25 mouse cellular contexts compared by ENCODE assay signal in genomic region chr6:140692160-140692559, GRCm38 (mm10). TPM values are rescaled to one million over a fixed set of nuclear protein-coding genes. Genes with fewer than 3 reads are reported as not detected.
"Had no signal": no experiment of that assay in that cellular context is flagged by ENCODE, and none has a peak within 500 bp of the region (broad histone marks: within the 10 kb centered on the region; RNA-seq: fewer than 3 reads in every experiment).

No protein-coding gene starts in this region.

- H3K4me2 ChIP-seq: liver, embryonic 12.5 days; midbrain, embryonic 12.5 days; neural tube, embryonic 13.5 days; neural tube, embryonic 15.5 days had no signal

- H3K4me1 ChIP-seq: liver, embryonic 12.5 days had no signal

- H3K9ac ChIP-seq: liver, embryonic 12.5 days; liver, embryonic 14.5 days; midbrain, embryonic 12.5 days; neural tube, embryonic 13.5 days; neural tube, embryonic 15.5 days had no signal

- H3K36me3 ChIP-seq: liver, embryonic 12.5 days; midbrain, embryonic 10.5 days; midbrain, embryonic 12.5 days; neural tube, embryonic 13.5 days; neural tube, embryonic 15.5 days had no signal

- H3K9me3 ChIP-seq: liver, embryonic 12.5 days; midbrain, embryonic 10.5 days; midbrain, embryonic 12.5 days; neural tube, embryonic 13.5 days; neural tube, embryonic 15.5 days had no signal

- H3K4me3 ChIP-seq: liver, embryonic 12.5 days; midbrain, embryonic 10.5 days; midbrain, embryonic 12.5 days; myocyte; neural tube, embryonic 13.5 days; neural tube, embryonic 15.5 days had no signal

- ATAC-seq: liver, embryonic 12.5 days; midbrain, embryonic 16.5 days had no signal

- H3K27ac ChIP-seq: liver, embryonic 12.5 days; liver, embryonic 14.5 days; midbrain, embryonic 10.5 days; midbrain, embryonic 12.5 days; neural tube, embryonic 13.5 days; neural tube, embryonic 15.5 days had no signal

- H3K27me3 ChIP-seq: liver, embryonic 12.5 days; midbrain, embryonic 12.5 days; neural tube, embryonic 13.5 days; neural tube, embryonic 15.5 days had no signal

- DNase-seq: lung, adult 18-20 months; lung, postnatal 4 days; midbrain, embryonic 14.5 days; retina, postnatal 1 day; right cerebral cortex, adult 18-20 months; right cerebral cortex, postnatal 25 days; right cerebral cortex, postnatal 4 days; spleen, adult 18-20 months; thymus, adult 18-20 months; thymus, postnatal 14 days; thymus, postnatal 36 days had no signal

RNA-seq across cellular contexts. Expression of gene Gm11077, which starts 36.9 kb away (rescaled TPM):
- polyA plus RNA-seq: liver, embryonic 12.5 days; liver, embryonic 14.5 days; liver, embryonic 16.5 days; midbrain, embryonic 10.5 days; midbrain, embryonic 12.5 days; midbrain, embryonic 14.5 days; midbrain, embryonic 16.5 days; myocyte; neural tube, embryonic 11.5 days; neural tube, embryonic 13.5 days; neural tube, embryonic 15.5 days; small intestine, adult 2 months; stomach, embryonic 14.5 days; stomach, embryonic 16.5 days; thymus, postnatal 0 days had no signal
